Mouse (Mus musculus) hindbrain, embryonic 10.5 days (tissue): ENCODE measurements around the gene Ghrl. TPM values are rescaled to one million over a fixed set of nuclear protein-coding genes. Genes with fewer than 3 reads are reported as not detected.

ENCODE experiments used
- DNase-seq: peaks from one replicate; pipeline ENCODE4 v3.0.0-alpha.2; 2017; ENCODE audit warnings: low spot score
- H3K27ac ChIP-seq: fragments of 300-500 bp; sonication (generic); 2 replicates; pipeline ENCODE4 v1.5.1; 2016; ENCODE audit warnings: mild to moderate bottlenecking, moderate library complexity
- H3K27me3 ChIP-seq: fragments of 300-500 bp; sonication (generic); 2 replicates; pipeline ENCODE4 v1.6.1; 2016; ENCODE audit warnings: mild to moderate bottlenecking; ENCODE audit not compliant: poor library complexity, insufficient read depth, severe bottlenecking
- H3K36me3 ChIP-seq: fragments of 300-500 bp; sonication (generic); 2 replicates; pipeline ENCODE4 v1.6.1; 2016; ENCODE audit warnings: mild to moderate bottlenecking, moderate library complexity
- H3K4me1 ChIP-seq: fragments of 300-500 bp; sonication (generic); replicated peaks from 2 replicates; pipeline ENCODE4 v1.6.1; 2016; ENCODE audit warnings: mild to moderate bottlenecking
- H3K4me3 ChIP-seq: fragments of 300-500 bp; sonication (generic); 2 replicates; pipeline ENCODE4 v1.5.1; 2016; ENCODE audit warnings: mild to moderate bottlenecking, moderate library complexity
- H3K9me3 ChIP-seq: fragments of 300-500 bp; sonication (generic); 2 replicates; pipeline ENCODE4 v1.6.1; 2016; ENCODE audit warnings: mild to moderate bottlenecking, moderate library complexity
- WGBS: fragments of 180-500 bp; shearing (Covaris S2); methylation state at CpG from one replicate; pipeline ENCODE4 v1.1.7; 2016; 5-methylcytosine and 5-hydroxymethylcytosine counted together
- polyA plus RNA-seq: library from polyadenylated mRNA; unstranded; fragments of >200 nt; fragmentation: Nextera tagmentation; extraction: Ambion mirVana; gene quantifications from 2 replicates; pipeline ENCODE4 v1.2.1, GENCODE M21; 2016

Gene Ghrl
- 0.98 TPM in 1 of 2 replicates, not detected in the other for polyA plus RNA-seq

DNA sequence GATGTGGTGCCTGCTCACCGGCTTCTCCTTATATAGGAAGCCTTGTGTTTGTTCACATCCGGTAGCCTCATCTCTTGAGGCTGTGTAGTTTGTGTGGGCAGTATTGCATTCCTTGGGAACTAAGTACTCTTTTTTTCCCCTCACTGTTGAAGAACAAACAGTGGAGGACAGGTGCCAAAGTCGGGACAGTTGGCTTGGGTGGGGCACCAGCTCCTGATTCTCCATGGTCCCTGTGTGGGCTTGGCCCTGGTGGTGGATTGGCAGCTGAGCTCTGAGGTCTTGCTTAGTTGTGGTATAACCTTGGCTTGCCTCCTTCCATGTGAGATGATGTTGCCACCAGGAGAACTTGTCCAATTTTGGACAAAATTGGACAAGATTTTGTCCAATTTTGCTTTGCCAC, at the start of gene Ghrl:
TSS of gene Ghrl (minus strand) at position 3 of the 400 bp plus-strand sequence.
- Histone ChIP-seq H3K9me3 (no peaks in the 10 kb centered on the region), H3K36me3 (peaks cover 82% of the 10 kb centered on the region), H3K4me3 (no peak within 1 kb of the TSS), H3K27me3 (no peaks in the 10 kb centered on the region), H3K27ac (no peak within 1 kb of the TSS), H3K4me1 (no peaks in the 10 kb centered on the region)
- WGBS: 90% methylated on average over 3 of the region's 3 CpGs
- DNase-seq: no peak

DNA sequence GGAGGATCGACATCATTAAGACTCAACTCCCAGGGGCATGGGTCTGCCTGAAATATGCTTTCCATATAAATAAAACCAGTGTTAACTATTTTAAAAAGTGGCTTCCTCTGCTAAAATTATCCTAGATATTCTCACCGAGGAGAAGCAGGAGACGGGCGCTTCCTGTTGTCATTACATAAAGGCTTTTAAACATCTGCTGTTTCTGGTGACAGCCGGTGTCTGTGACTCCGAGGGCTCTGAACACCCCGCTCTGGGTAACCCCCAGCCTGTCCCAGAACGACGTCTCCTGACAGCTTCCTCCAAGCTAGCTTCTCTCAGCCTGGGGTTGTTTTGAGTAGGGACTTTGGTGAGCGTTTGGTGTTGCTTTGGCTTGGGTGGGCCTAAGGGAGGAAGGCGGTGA, 49.1 kb upstream of the Ghrl start:
- no peaks in the 10 kb centered on the region for H3K36me3 ChIP-seq
- H3K27ac ChIP-seq: no peak overlapping the region
- no peaks in the 10 kb centered on the region; the same call in 1 of the 2 replicates for H3K27me3 ChIP-seq
- no peaks in the 10 kb centered on the region for H3K9me3 ChIP-seq
- DNase-seq: no peak
- 73% methylated on average over 11 of the region's 11 CpGs for WGBS
- H3K4me1 ChIP-seq: no peaks in the 10 kb centered on the region
- no peak overlapping the region for H3K4me3 ChIP-seq

DNA sequence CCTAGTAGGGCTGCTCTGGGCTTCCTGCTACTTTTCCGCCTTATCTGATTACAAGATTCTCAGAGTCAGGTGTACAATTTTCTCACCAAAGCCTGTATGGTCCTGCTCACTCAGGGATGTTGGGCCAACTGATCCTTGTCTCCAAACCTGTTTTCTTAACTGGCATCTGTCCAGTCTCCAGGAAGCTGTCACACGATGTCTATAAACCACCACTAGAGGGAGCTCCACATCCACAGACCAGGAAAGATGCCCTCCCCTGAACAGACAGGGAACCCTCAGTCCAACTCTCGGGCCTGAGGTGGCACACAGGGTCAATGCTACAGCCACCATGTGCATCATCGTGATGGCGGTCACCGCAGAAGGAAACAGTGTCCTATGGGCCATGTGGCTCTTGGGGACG, 42.0 kb upstream of the Ghrl start:
- Histone ChIP-seq H3K27ac (no peak overlapping the region), H3K27me3 (no peaks in the 10 kb centered on the region), H3K4me1 (no peaks in the 10 kb centered on the region), H3K9me3 (no peaks in the 10 kb centered on the region), H3K36me3 (no peaks in the 10 kb centered on the region), H3K4me3 (no peak overlapping the region)
- DNase-seq: peak; percentile 65
- 22% methylated on average over 7 of the region's 7 CpGs for WGBS

DNA sequence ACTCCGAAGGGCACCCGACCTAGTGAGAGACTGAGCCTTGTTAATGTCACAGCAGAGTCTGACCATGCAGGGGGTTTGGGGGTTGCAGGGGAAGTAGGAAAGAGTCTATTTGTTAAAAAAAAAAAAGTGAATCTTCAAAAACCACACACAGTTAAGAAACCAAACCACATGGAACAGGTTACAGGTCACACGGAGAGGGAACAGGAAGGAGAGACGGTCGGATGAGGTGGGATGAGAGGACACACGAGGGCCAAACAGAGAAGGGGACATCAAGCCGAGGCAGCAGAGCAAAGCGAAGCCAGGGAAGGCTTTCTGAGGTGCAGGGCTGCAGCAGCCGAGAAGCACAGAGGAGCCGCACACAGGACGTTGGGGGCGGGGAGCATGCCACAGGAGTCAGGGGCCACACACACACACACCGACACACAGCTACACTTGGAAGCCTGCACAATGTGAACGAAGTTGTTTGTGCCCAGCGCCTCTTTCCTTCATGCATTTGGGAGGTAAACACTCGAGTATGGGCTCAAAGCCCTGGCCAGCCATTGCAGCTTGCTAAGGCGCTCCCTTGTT, 29.5 kb upstream of the Ghrl start:
- Histone ChIP-seq H3K27ac (no peak overlapping the region), H3K4me1 (peaks cover 19% of the 10 kb centered on the region), H3K27me3 (peaks cover 28% of the 10 kb centered on the region), H3K4me3 (no peak overlapping the region), H3K36me3 (no peaks in the 10 kb centered on the region), H3K9me3 (no peaks in the 10 kb centered on the region)
- DNase-seq: no peak
- WGBS: 57% methylated on average over 17 of the region's 17 CpGs

DNA sequence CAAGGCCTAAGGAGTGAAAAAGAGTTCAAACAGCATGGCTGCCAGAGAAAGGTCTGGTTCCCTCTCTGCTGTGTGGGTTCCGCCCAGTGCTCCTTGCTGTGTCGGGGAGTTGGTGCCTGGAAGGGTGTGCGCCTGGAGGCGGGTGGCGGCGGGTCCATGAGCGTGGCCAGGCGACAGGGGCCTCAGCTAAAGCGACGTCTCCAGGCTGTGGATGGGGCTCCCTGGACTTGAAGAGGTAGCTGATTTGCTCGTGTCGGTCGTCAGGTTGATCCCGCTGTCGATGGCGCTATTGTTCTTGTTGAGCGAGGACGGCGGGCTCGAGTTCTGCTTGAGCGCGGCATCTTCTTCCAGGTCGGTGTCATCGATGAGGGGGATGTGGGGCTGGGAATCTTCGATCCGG, 28.7 kb upstream of the Ghrl start:
- Histone ChIP-seq H3K27ac (no peak overlapping the region; the same call in 1 of the 2 replicates), H3K27me3 (peaks cover 28% of the 10 kb centered on the region), H3K4me1 (peaks cover 19% of the 10 kb centered on the region), H3K36me3 (no peaks in the 10 kb centered on the region), H3K9me3 (no peaks in the 10 kb centered on the region), H3K4me3 (peak overlapping the region; percentile 30)
- WGBS: 28% methylated on average over 26 of the region's 26 CpGs
- peak; percentile 20 for DNase-seq

GRCm38 (mm10) chr6:113747284-113747683, 27.6 kb upstream of the Ghrl start:
- H3K4me1 ChIP-seq: peaks cover 19% of the 10 kb centered on the region
- H3K27me3 ChIP-seq: peaks cover 28% of the 10 kb centered on the region
- WGBS: 88% methylated on average over 14 of the region's 14 CpGs

GRCm38 (mm10) chr6:113745117-113745516, 25.4 kb upstream of the Ghrl start:
- peaks cover 21% of the 10 kb centered on the region for H3K4me1 ChIP-seq
- peaks cover 28% of the 10 kb centered on the region for H3K27me3 ChIP-seq
- H3K4me3 ChIP-seq: no peak overlapping the region
- no peak for DNase-seq
- no peak overlapping the region for H3K27ac ChIP-seq
- no peaks in the 10 kb centered on the region for H3K36me3 ChIP-seq
- no peaks in the 10 kb centered on the region for H3K9me3 ChIP-seq

More at GRCm38 (mm10) chr6:113747284-113747683, 27.6 kb upstream of the Ghrl start:
- H3K36me3 ChIP-seq: no peaks in the 10 kb centered on the region
- H3K9me3 ChIP-seq: no peaks in the 10 kb centered on the region
- no peak overlapping the region for H3K4me3 ChIP-seq
- no peak overlapping the region for H3K27ac ChIP-seq
- DNase-seq: no peak

GRCm38 (mm10) chr6:113743111-113743510, 23.4 kb upstream of the Ghrl start:
- H3K4me1 ChIP-seq: peaks cover 16% of the 10 kb centered on the region
- 51% methylated on average over 1 of the region's 1 CpGs for WGBS
- peaks cover 12% of the 10 kb centered on the region for H3K27me3 ChIP-seq
- no peak overlapping the region for H3K4me3 ChIP-seq
- peaks cover 8% of the 10 kb centered on the region for H3K36me3 ChIP-seq
- no peaks in the 10 kb centered on the region for H3K9me3 ChIP-seq
- no peak for DNase-seq
- no peak overlapping the region for H3K27ac ChIP-seq

- peaks cover 8% of the 10 kb centered on the region; the same call in 1 of the 2 replicates for H3K27me3 ChIP-seq
- H3K36me3 ChIP-seq: peaks cover 16% of the 10 kb centered on the region
- H3K4me3 ChIP-seq: no peak overlapping the region
- H3K4me1 ChIP-seq: peaks cover 16% of the 10 kb centered on the region
- 85% methylated on average over 1 of the region's 1 CpGs for WGBS
- H3K9me3 ChIP-seq: no peaks in the 10 kb centered on the region
- DNase-seq: no peak
- H3K27ac ChIP-seq: no peak overlapping the region
Measured at GRCm38 (mm10) chr6:113742321-113742720, 22.6 kb upstream of the Ghrl start.

- Histone ChIP-seq H3K27me3 (0 out of 2 replicates have a peak, but pooled peaks cover 8% of the 10 kb centered on the region), H3K9me3 (no peaks in the 10 kb centered on the region), H3K4me1 (peaks cover 16% of the 10 kb centered on the region), H3K36me3 (peaks cover 24% of the 10 kb centered on the region), H3K4me3 (no peak overlapping the region), H3K27ac (no peak overlapping the region)
- WGBS: 79% methylated on average over 2 of the region's 2 CpGs
- no peak for DNase-seq
Measured at GRCm38 (mm10) chr6:113741425-113741824, 21.7 kb upstream of the Ghrl start.

- Histone ChIP-seq H3K9me3 (no peaks in the 10 kb centered on the region), H3K4me3 (peak within 1 kb of the TSS; percentile 87), H3K27me3 (no peaks in the 10 kb centered on the region), H3K27ac (peak within 1 kb of the TSS; percentile 89), H3K4me1 (peaks cover 16% of the 10 kb centered on the region), H3K36me3 (peaks cover 33% of the 10 kb centered on the region)
- 7% methylated on average over 41 of the region's 41 CpGs for WGBS
- DNase-seq: peak; percentile 89
Measured at GRCm38 (mm10) chr6:113740236-113741217, 20.8 kb upstream of the Ghrl start, which contains the start of gene Sec13. TSS of gene Sec13 (minus strand) at chr6:113740743.

DNA sequence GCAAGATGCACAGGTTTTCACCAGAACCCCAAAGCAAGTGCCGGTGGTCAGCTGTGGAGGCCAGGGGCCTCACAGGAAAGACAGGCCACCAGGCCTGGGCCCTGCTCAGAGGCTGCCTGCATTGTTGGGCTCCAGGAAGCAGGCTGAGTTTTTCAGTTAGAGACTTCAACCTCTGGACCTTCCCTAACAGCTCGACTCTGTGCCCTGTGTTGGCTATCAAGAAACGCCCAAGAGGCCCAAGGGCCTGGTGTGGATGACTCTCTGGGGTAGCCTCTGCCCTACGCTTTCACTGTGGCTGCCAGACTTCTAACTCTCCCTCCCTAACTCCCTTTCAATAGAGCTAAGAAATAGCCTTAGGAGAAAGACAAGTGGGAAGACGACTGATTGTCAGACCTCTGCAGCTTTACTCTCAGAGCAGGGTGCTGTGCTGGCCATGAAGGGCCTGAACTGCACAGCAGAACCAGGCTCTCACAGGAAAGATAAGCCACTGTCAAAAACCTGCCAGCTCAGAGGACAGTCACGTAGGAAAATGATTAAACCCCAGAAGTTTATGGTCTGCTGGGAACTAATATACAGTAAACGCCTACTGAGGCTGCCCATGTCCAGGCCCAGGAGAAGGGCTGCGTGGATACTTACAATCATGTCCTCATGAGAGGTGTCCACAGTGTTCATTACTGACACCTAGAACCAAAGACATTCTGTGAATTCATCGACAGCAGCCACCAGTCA, 17.8 kb upstream of the Ghrl start:
- no peaks in the 10 kb centered on the region for H3K9me3 ChIP-seq
- no peak overlapping the region for H3K27ac ChIP-seq
- peaks cover 16% of the 10 kb centered on the region for H3K4me1 ChIP-seq
- WGBS: 95% methylated on average over 9 of the region's 9 CpGs
- no peak overlapping the region for H3K4me3 ChIP-seq
- DNase-seq: no peak
- peaks cover 63% of the 10 kb centered on the region for H3K36me3 ChIP-seq
- H3K27me3 ChIP-seq: no peaks in the 10 kb centered on the region
